Mouse (Mus musculus) gastrocnemius, postnatal 36 days (tissue): ENCODE data around the gene Zfp772. TPM values are rescaled to one million over a fixed set of nuclear protein-coding genes. Genes with fewer than 3 reads are reported as not detected.
"Not testable (repeated sequence)": the region's sequence is repeated elsewhere in the genome, so short reads cannot be mapped to it uniquely, and the experiment has no call there.

Experiments
- DNase-seq, 2 experiments: peaks; one replicate each; pipeline ENCODE4 v3.0.0; 2022
- intact Hi-C: fragments of 180-260 bp; cut with DNase I; formaldehyde crosslinking; loops from one replicate; pipeline ENCODE4 v1.15.1; 2025
- long read RNA-seq, 2 experiments: library from polyadenylated mRNA; stranded (forward); transcript quantifications; one replicate each; pipeline ENCODE4 v2.0.0; 2021
- total RNA-seq, 2 experiments: library from RNA; stranded (reverse); gene quantifications; 2 replicates each; pipeline ENCODE4 v1.2.3; 2021

The Zfp772 gene
- 1 to 10 TPM; 1.1 to 1.3 TPM for total RNA-seq
- long read RNA-seq, experiment 1, partial matches to known transcripts: 0 of 2 reads
- long read RNA-seq, experiment 1, other reads (novel, unspliced or antisense): 2 of 2 reads
- long read RNA-seq, experiment 2, partial matches to known transcripts: 0 of 2 reads
- long read RNA-seq, experiment 2, other reads (novel, unspliced or antisense): 1 of 2 reads

DNA sequence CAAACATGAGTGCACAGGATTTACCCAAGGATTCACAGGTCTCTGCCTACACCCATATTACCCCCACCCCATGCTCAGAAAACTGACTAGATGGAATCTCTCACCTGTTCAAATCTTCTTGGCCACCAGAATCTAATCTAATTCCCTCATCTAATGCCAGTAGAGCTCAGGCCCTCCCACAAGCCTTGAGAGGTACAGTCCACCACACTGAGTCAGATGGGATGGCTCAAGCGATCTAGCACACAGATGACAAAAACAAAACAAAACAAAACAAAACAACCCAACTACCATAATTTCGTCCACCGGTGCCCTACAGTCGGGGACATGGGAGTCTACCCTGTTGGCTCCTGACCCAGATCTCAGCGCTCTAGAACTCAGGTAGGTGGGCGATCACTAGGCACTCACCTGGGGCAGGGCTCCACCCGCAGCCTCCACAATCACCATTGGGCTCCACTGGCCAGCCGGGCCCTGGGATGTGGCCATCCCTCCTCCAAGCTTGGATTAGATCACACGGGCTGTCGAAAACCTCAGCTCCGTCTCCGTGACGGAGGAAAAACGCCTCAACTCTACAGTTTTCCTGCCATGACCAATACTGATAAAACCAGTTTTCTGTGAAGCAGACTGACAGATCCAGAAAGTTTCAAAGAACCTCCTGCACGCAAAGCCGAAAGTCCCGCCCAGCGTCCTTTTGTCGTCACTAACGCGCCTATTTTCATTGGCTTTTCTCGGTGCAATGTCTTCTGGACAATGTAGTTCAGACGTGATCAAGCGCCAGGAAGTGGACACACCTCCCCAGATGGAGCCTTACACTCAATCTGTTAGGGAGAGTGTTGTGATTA is at the start of gene Zfp772:
Gene Zfp772 (minus strand): TSS at position 686 of the 839 bp plus-strand sequence.
- DNase-seq: peak in 1 of 2 experiments; percentile 25
- intact Hi-C loops: not testable (repeated sequence)

- DNase-seq, intact Hi-C loops: not testable (repeated sequence)
These were observed 37.4 kb upstream of the Zfp772 start, which contains the start of gene Vmn2r29 for GRCm38 (mm10) chr7:7247228-7247627. Vmn2r29 (minus strand) TSS chr7:7247328.

DNA sequence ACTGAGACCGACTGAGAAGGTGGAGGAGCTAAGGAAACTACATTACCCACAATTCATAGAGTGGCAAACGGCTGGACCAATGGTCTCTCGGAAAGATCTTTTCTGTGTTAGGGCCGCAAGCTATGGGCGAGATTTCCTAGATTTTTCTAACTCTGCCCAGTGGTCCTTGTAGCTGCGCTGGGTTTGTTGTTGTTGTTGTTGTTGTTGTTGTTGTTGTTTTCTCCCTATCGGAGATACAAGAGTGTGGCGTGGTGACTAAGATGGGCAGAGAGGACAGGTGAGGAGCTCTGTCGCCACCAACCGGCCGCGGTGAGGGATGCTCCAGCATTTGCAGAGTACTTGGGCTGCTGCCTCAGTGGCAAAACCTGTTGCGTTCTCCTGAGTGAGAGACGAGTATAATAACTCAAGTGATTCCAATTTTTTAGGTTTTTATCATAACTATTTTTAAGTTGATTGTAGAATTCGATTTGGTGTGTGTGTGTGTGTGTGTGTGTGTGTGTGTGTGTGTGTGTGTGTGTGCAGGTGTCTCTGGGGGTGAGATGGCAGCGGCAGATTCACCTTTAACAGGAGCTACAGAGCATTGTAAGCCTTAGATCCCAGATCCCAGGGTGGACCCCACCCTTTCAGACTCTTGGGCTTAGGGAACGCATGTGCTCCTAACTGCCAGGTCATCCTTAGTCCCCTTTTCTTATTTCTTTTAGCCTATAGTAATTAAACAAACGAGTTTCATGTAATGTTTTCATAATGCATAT is 21.4 kb downstream of the Zfp772 start:
- intact Hi-C loops: loop anchor here (10.0 kb wide), 1 partner anchor 254 kb away; no protein-coding TSS in a partner anchor
- DNase-seq: peak; percentile 33 to 38

- intact Hi-C loops: loop anchor here (10.0 kb wide), 1 partner anchor 253 kb away; no protein-coding TSS in a partner anchor
- no peak for DNase-seq
These were observed 22.2 kb downstream of the Zfp772 start for GRCm38 (mm10) chr7:7187417-7188190.

- DNase-seq: no peak
- intact Hi-C loops: loop anchor here (10.0 kb wide), 1 partner anchor 251 kb away; no protein-coding TSS in a partner anchor
These were observed 23.9 kb downstream of the Zfp772 start for GRCm38 (mm10) chr7:7185897-7186296.

DNA sequence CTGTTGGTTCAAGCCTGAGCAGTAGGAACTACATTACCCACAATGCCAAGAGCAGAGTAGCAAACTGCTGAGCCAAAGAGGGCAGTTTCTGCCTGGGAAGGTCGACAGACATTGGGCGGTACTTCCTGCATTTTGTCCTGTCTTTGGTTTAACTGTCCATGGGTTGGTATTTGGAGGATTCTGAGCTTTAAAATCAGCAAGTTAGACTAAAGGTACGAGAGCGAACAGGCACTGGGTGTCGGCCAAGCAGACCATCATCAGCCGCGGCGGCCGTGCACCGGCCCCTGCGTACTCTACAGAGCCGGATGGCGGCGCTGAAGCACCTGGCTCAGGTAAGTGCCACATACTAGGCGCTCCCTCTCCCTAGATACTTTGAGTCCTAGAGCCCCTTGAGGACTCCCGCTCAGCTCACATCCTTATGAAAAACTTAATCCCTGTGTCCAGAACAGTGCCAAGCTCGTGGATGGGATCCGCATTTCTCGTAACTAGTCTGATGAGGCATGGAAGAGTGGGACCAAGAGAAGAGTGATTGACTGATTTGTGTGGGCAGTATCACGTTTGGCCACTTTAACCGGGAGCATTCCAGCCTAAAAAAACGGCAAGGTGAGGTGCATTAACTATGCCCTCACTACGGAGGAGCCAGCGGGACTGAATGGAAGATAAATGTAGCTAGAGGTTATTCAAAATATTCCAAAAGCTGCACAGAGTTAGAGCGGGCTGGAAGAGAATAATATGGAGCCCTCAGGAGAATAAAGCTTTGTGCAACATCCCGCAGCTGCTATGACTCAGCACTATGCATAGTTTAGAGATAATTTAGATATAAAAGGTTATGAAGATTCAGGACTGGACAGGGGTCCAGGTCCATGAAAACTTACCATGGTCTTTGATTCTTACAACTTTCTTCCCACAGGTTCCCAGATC is 38.3 kb downstream of the Zfp772 start, which contains the start of gene Zfp418:
Gene Zfp418 (plus strand): TSS at position 104 of the 921 bp plus-strand sequence.
- intact Hi-C loops: loop anchor here (5.0 to 10.0 kb wide), 2 partner anchors 54 to 123 kb away; no protein-coding TSS in a partner anchor

More for the DNA sequence above, 38.3 kb downstream of the Zfp772 start, which contains the start of gene Zfp418:
- peak; percentile 20 to 26 for DNase-seq

Other genes starting within 250 kb of the Zfp772 start
- gene Aurkc, start 214.7 kb downstream of the Zfp772 start, total RNA-seq: not detected
- gene Zfp954, start 88.5 kb downstream of the Zfp772 start, total RNA-seq: 1 to 10 TPM; 2.7 to 2.8 TPM
- gene Zfp773, start 73.2 kb downstream of the Zfp772 start, total RNA-seq: under 1 TPM; 0.56 to 0.59 TPM
- 1 to 10 TPM; 1.3 to 1.9 TPM for gene Zfp418, start 38.7 kb downstream of the Zfp772 start, total RNA-seq
- under 1 TPM; 0.15 to 0.17 TPM for gene Vmn2r29, start 37.3 kb upstream of the Zfp772 start, total RNA-seq
- gene Gm45844, start 68.3 kb upstream of the Zfp772 start, total RNA-seq: 1 to 10 TPM in 1 of 2 experiments, under 1 TPM in 1; 0.37 to 1.1 TPM
- 10 to 100 TPM; 30.6 to 30.9 TPM for gene Clcn4, start 90.9 kb upstream of the Zfp772 start, total RNA-seq
- gene Vmn2r30, start 127.6 kb upstream of the Zfp772 start, total RNA-seq: not detected
- not detected for gene Gm45783, start 164.6 kb upstream of the Zfp772 start, total RNA-seq
- not detected for gene Vmn2r31, start 189.7 kb upstream of the Zfp772 start, total RNA-seq